Mouse (Mus musculus): ENCODE results near the gene Eif3m.

Gene Eif3m

GRCm38 (mm10) chr2:105016192-105016966 is 501 bp downstream of the Eif3m start:
- peak; percentile 8 for DNase-seq (ENCODE audit: low spot score)

GRCm38 (mm10) chr2:105007236-105007635 is 9.6 kb downstream of the Eif3m start:
- no peak for DNase-seq (ENCODE audit: low spot score)

DNA sequence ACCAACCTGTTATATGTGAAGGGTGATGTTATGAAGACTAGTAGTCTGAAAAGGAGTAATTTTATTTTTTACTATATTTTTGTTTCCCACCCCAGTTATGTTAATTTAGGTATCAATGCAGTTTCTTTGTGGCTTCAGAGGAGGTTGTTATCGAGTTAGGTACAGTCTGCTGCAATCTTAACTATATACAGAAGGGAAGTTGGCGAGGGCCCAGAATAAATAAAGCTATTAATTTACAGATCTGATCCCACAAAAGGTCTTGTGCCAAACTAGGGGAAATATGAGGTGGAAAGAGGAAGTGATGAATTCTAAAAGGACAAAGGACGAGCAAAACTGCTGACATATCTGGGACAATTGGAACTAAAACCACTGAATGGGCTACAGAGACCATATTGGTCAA is 20.7 kb downstream of the Eif3m start:
- no peak for DNase-seq (ENCODE audit: low spot score)

DNA sequence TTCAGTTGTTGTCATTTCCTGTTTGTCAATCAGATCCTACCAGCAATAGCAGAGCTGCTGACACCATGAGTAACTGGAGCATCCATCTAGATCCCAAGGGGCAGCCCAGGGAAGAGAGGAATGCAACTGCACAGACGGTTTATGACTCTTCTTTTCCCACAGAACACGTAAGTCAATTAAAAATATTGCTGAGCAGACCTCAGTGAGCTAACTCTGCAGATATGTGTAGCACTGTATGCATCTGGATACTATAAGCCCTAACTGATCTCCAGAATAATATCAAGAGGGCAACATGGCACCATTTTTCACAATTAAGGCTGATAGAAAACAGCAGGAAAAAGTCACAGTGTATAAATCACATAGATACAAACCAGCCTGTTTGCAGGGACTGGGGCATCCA is 22.4 kb downstream of the Eif3m start:
- DNase-seq (ENCODE audit: low spot score) = peak; percentile 35

DNA sequence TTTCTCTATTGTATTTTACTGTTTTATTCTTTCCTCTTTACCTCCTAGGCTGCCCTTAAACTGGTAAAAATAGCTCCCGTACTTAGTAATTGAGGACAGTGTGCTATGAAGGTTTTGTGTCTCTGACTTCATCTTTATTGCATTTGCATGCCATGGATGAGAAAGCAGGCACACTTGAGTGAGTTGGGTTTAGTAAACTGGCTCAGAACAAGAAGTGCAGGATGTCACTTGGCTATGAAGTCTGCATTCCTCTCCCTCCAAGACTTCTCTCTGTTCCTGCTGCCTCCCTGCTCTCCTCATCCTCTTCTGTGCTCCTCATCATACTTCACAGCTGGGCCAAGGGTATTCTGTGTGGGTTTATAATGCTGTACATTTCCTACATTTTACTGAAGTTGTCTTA is 27.9 kb downstream of the Eif3m start:
- no peak for DNase-seq (ENCODE audit: low spot score)

DNA sequence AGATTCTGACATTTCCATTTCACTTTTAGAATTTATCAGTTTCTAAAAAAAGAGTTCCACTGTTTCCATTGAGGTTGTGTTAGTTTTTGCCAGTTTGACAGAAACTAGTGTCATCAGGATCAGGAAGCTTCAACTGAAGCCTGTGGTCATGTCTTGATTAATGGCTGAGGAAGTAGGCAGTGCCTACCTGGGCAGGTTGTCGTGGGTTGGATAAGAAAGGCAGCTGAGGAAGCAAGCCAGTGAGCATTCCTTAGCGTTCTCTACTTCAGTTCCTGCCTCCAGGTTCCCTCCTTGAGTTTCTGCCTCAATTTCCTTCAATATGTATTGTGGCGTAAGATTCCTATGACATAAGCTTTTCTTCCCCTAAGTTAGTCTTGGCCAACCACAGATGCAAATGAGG is 31.1 kb downstream of the Eif3m start:
- DNase-seq (ENCODE audit: low spot score) = no peak

DNA sequence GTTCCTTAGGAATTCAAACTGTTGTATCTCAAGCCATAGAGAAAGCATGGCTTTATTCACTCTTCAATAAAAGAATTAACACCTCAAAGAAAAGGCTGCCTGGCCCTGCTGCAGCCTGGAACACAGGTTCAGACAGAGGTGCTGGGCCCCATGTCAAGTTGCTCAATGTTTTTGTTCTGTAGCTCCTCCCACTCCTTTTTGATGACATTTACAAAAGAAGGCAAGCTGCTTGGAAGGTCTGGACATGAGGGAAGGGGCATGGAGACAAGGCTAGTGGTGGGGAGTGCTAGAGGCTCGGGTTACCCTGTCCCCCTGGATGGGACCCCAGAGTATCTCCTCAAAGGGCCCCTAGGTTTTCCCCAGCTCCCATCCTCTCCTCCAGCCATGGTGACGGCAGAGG is 35.2 kb downstream of the Eif3m start:
- peak; percentile 40 for DNase-seq (ENCODE audit: low spot score)

- peak; percentile 32 for DNase-seq (ENCODE audit: low spot score)
Observed at GRCm38 (mm10) chr2:104964492-104964891, 52.4 kb downstream of the Eif3m start.

Data from embryo, embryonic 10.5 days (tissue).